Mouse (Mus musculus) left cerebral cortex, postnatal 25 days (tissue): ENCODE results near the gene Rps15. TPM values are rescaled to one million over a fixed set of nuclear protein-coding genes. Genes with fewer than 3 reads are reported as not detected.
"Not testable (repeated sequence)": the region's sequence is repeated elsewhere in the genome, so short reads cannot be mapped to it uniquely, and the experiment has no call there.

Experiments
- DNase-seq, 2 experiments: peaks; one replicate each; pipeline ENCODE4 v3.0.0; 2022; ENCODE audit warnings: low spot score in 2 of 2, mixed read lengths in 1 of 2
- intact Hi-C: fragments of 180-260 bp; cut with DNase I; formaldehyde crosslinking; loops from one replicate; pipeline ENCODE4 v1.15.1; 2025
- total RNA-seq, 2 experiments: library from RNA; stranded (reverse); gene quantifications; 2 replicates each; pipeline ENCODE4 v1.2.3; 2021

The Rps15 gene
- 100 to 1,000 TPM; 788 to 790 TPM for total RNA-seq

GRCm38 (mm10) chr10:80292251-80293146, at the start of gene Rps15:
Gene Rps15 (plus strand): TSS chr10:80292453.
- peak; percentile 93 to 96 for DNase-seq
- intact Hi-C loops = no loop called here

DNA sequence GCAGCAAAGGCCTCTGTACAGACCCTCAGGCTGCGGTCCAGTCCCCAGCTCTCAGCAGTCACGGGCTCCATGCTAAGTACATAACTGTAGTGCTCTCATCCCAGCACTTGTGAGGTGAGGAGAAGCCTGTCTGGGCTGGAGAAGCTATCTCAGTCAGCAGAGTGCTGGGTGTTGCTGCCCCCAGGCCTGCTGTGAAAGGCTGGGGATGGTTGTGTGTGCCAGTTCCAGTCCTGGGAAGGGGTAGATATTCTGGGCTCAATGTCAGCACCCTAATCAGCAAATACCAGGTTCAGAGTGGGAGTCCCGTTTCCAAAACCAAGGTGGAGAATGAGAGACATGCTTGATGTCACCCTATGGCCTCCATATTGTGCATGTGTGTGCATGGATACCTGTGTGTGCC, 49.6 kb upstream of the Rps15 start:
- no peak for DNase-seq
- intact Hi-C loops = no loop called here

- intact Hi-C loops = loop anchor here (1.0 to 2.0 kb wide), 3 partner anchors 16 to 70 kb away; no protein-coding TSS in a partner anchor
These were observed 47.4 kb upstream of the Rps15 start for GRCm38 (mm10) chr10:80244791-80245399.

GRCm38 (mm10) chr10:80245600-80245999, 46.7 kb upstream of the Rps15 start:
- intact Hi-C loops = loop anchor here (1.0 to 2.0 kb wide), 3 partner anchors 17 to 70 kb away; no protein-coding TSS in a partner anchor
- DNase-seq = peak; percentile 77 to 86

More at GRCm38 (mm10) chr10:80244791-80245399, 47.4 kb upstream of the Rps15 start:
- no peak for DNase-seq

GRCm38 (mm10) chr10:80247849-80248248, 44.4 kb upstream of the Rps15 start:
- intact Hi-C loops = no loop called here
- DNase-seq = peak in 1 of 2 experiments; percentile 67

DNA sequence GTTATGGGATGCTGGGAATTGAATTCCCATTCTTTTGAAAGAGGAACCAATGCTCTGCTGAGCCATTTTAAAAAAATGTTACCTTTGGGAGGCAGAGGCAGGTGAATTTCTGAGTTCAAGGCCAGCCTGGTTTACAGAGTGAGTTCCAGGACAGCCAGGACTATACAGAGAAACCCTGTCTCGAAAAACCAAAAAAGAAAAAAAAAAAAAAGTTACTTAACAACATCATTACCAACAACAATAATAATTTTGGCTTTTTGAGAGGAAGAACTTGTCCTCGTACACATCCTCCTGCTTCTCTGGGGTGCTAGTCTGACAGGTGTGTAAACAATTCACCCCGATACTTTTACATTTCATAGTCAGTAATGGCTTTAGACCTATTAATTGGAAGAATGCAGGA, 43.8 kb upstream of the Rps15 start:
- intact Hi-C loops, DNase-seq: not testable (repeated sequence)

DNA sequence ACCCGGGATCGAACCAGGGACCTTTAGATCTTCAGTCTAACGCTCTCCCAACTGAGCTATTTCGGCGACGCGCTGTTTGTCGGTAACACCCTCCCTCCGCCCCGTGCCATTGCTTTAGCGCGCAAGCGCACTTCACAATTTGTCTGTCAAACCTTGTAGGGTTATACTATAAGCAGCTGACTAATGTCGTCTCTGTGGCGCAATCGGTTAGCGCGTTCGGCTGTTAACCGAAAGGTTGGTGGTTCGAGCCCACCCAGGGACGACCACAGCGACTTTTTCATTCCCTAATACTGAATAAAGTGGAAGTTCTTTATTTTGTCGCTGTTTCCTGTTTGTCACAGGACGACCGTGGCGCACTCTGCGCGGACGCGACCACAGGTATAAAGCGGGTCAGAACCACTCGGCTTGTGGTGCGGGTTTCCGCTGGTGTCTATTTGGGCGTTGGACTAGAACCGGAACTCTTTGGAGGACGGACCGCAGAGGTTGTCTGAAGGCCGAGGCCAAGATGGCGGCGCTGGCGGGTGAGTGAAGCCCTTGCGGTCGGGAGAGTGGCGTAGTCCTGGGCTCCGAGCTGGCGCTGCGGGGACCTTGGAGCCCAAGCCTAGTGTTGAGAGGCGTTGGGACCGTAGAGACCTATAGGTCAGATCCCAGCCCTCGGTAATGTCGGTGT, 43.1 kb upstream of the Rps15 start, which contains the start of gene Ndufs7:
Gene Ndufs7, plus strand, starts transcription at position 151 of the 670 bp plus-strand sequence.
- DNase-seq = peak; percentile 97 to 98
- intact Hi-C loops = loop anchor here (1.0 kb wide), 1 partner anchor 11 kb away; no protein-coding TSS in a partner anchor

DNA sequence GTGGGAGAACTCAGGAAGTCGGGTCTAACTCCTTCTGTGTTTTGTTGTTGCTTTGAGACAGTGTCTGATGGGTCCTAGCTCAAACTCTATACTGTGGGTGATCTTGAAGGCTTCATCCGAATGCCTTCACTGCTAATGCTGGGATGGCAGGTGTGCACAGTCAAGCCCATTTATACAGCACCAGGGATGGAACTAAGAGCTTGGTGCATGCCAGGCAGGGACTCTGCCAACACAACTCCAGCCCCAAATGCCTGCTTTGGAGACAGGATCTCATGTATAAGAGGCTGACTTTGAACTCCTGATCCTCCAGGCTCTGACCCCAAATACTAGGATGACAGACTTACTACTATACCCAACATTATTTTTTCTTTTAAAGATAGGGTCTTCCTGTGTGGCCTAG, 42.2 kb upstream of the Rps15 start:
- intact Hi-C loops = no loop called here
- DNase-seq = no peak

- intact Hi-C loops = no loop called here
- DNase-seq = no peak
These were observed 41.7 kb upstream of the Rps15 start for GRCm38 (mm10) chr10:80250573-80250972.

- intact Hi-C loops = no loop called here
These were observed 40.2 kb upstream of the Rps15 start for GRCm38 (mm10) chr10:80252011-80252410.

DNA sequence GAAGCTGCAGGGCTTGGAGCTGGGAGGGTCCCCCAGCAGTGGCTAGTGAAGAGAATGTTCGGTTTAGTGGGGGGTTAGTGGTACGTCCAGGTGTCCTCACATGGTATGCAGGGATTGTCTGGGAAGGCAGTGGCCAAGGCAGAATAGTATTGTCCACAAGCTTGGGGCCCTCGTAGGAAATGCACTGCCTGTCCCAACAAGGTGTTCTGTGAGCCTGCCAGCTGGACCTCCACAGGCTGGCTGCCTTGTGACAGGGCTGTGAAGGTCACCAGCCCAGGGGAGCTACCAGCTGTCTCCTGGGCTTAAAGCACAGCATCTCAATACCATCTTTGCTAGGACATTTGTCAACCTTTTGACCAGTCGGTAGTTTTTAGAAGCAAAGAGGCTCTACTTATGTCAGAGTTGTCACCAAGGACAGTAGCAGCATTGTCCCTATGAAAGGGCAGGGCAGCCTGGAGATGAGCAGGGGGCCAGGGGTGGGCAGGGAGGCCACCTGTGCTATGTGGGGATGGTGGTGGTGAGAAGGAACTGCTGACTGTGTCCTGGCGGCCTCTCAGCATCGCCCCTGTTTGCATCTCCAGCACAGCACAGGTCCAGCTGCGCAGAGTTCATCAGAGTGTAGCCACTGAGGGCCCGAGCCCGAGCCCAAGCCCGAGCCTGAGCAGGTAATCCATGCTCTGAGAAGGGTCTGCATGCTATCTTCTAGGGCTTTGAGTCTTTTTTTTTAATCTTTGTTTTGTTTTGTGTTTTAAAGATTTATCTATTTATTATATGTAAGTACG, 39.6 kb upstream of the Rps15 start:
- intact Hi-C loops = no loop called here
- DNase-seq = no peak

More at GRCm38 (mm10) chr10:80252011-80252410, 40.2 kb upstream of the Rps15 start:
- DNase-seq = no peak

GRCm38 (mm10) chr10:80253551-80253950, 38.7 kb upstream of the Rps15 start:
- intact Hi-C loops = no loop called here
- no peak for DNase-seq

DNA sequence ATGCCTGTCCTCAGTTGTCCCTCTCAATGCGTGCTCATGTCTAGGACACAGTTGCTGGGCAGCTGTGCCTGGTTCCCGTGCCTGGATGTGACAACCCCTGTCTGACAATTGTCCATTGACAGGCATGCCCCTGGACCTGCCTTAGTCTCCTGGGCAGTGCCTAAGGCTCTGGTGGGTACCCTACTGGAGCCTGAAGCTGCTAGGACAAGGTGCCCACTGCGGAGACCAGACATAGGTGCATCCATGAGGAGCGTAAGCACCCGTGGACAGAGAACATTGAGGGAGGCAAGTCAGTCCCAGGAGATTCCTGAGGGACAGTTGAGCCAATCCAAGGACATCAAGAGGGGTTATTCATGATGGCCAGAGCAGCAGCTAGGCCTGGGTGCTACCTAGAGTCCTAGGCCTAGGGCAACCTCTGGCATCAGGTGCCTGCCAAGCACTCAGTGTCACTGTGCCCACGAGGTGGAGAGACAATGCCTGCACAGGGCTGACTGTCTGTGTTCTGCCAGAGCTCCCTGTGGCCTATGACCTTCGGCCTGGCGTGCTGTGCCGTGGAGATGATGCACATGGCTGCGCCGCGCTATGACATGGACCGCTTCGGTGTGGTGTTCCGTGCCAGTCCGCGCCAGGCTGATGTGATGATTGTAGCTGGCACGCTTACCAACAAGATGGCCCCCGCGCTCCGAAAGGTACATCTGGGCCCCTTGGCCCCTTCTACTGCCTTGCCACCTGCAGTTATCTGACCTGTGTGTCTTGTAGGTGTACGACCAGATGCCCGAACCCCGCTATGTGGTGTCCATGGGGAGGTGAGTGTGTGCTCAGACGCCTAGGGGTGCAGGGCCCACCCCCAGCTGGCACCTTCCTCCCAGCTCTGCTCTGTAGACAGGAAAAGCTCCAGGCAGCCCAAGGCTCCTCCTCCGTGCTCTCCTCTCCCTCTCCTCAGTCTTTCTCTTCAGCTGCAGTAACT, 37.6 kb upstream of the Rps15 start:
- intact Hi-C loops = no loop called here
- no peak for DNase-seq

GRCm38 (mm10) chr10:80255881-80256535, 36.2 kb upstream of the Rps15 start:
- DNase-seq = no peak

DNA sequence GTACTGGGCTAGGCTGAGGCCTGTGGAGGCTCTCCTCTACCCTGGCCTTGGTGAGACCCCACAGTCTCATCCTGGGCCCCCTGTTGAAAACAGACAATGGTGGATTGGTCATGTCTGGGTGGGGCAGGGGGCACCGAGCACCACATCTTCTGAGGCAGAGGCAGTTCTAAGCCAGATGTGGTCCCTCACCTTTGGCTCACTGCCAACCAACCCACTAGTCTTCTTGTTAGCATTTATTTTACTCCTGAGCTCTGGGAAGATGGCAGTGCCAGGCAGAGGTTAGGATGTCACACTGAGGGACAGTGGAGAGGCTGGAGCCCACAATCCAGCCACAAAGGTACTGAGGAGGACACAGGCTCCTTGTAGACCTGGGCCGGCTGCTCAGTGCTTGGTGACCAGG, 34.3 kb upstream of the Rps15 start:
- DNase-seq = no peak
- intact Hi-C loops = no loop called here

More at GRCm38 (mm10) chr10:80255881-80256535, 36.2 kb upstream of the Rps15 start:
- intact Hi-C loops = no loop called here

- no peak for DNase-seq
- intact Hi-C loops = no loop called here
These were observed 33.3 kb upstream of the Rps15 start for GRCm38 (mm10) chr10:80258752-80259462.

DNA sequence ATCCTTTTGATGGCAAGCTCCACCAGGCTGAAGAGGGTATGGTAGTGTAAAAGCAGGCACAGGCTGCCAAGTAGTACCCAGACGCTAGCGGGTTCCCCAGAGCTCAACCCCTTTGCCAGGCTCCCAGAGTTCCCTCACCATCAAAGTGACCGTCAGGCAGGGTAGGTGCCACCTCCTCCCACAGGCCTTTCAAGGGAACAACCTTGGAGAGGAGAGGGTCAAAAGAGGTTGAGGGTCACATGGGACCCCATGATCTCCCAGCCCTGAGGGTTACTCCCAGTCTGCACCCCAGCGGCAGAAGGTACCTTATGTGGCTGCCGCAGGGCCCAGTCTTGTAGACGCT, 32.8 kb upstream of the Rps15 start:
- no peak for DNase-seq
- intact Hi-C loops = no loop called here
